In the genomic region with DNA sequence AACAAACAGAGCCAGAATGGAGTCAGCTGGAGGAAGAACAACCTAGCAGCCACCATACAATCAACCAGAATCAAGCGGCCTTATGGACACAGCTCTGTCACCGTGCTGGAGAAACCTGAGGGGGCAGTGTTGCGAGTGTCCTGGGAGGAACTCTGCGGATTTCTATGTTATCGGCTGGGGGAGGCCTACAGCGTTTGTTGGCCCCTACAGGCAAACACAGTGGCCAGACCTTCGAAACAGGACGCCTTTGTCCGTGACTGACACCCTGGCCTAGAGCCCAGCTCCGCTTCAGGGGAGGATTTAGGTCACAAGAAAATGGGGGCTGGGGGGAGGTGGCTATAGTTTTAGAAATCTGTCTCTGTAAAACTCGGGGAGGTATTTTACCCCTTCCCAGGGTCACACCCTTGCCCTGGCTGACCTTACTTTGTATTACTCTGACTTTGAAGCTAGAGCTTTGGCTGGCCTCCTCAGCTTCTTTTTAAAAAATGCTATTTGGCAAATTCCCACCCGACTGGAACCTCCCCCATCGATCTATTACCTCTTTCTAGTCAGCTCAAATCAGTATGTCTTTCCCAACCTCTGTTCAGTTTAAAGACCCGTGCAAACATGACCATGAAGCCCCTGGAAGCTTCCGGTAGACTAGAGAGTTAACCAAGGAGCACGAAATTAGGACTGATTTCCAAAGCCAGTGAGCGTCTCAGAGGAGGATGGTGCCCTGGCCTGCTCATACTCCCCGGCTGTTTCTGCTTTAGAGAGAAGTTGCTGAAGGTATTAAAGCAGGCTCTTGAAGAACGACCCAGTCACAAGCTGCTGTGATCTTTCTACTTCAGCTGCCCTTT, we compare ENCODE assay signal across 10 mouse cellular contexts. TPM values are rescaled to one million over a fixed set of nuclear protein-coding genes. Genes with fewer than 3 reads are reported as not detected.
DNase-seq lines count a peak whose midpoint lies in the region; ATAC-seq and TF ChIP-seq lines count a peak whose summit lies in the region.
"Had no signal": no experiment of that assay in that cellular context is flagged by ENCODE, and none has a peak within 500 bp of the region (broad histone marks: within the 10 kb centered on the region; RNA-seq: fewer than 3 reads in every experiment).

No protein-coding gene starts in this region.

- H3K9ac ChIP-seq in limb, embryonic 13.5 days, result peak overlapping the region; percentile 13; the same call in 1 of the 2 replicates
- no peak overlapping the region for H3K9ac ChIP-seq in midbrain, postnatal 0 days (replicated peaks; ENCODE audit: low read length, poor library complexity, severe bottlenecking)

- H3K4me3 ChIP-seq in limb, embryonic 13.5 days, result peak overlapping the region; percentile 15; the same call in 1 of the 2 replicates
- H3K4me3 ChIP-seq in midbrain, postnatal 0 days (ENCODE audit: low read depth, low read length), result no peak overlapping the region

- ATAC-seq in limb, embryonic 13.5 days (ENCODE audit: low FRiP score, low read depth), result peak; percentile 24; the same call in 1 of the 2 replicates
- ATAC-seq in midbrain, postnatal 0 days (ENCODE audit: low FRiP score), result peak; percentile 62

- peak overlapping the region; percentile 53 for H3K4me2 ChIP-seq in limb, embryonic 13.5 days (replicated peaks)
- no peak overlapping the region for H3K4me2 ChIP-seq in midbrain, postnatal 0 days (ENCODE audit: low read depth, low read length, poor library complexity, severe bottlenecking)

- H3K27ac ChIP-seq in limb, embryonic 13.5 days, result peak overlapping the region; percentile 61
- peak overlapping the region; percentile 69 for H3K27ac ChIP-seq in midbrain, postnatal 0 days (ENCODE audit: low read depth, low read length)

- TF ChIP-seq CTCF in midbrain, postnatal 0 days (IDR thresholded peaks at IDR 0.05), result peak; percentile 73

- no peaks in the 10 kb centered on the region for H3K9me3 ChIP-seq in limb, embryonic 13.5 days
- no peaks in the 10 kb centered on the region for H3K9me3 ChIP-seq in midbrain, postnatal 0 days (ENCODE audit: low read length)

- H3K4me1 ChIP-seq in limb, embryonic 13.5 days, result peaks cover 21% of the 10 kb centered on the region
- 0 out of 2 replicates have a peak, but pooled peaks cover 5% of the 10 kb centered on the region for H3K4me1 ChIP-seq in midbrain, postnatal 0 days (ENCODE audit: insufficient read depth, low read length)

- DNase-seq in adrenal gland, adult (ENCODE audit: inconsistent age in 2 of 2, low spot score in 1 of 2), result peak; percentile 37 to 80
- no peak for DNase-seq in adrenal gland, postnatal 4 days (ENCODE audit: low spot score in 2 of 2)
- DNase-seq in embryo, embryonic 10.5 days (ENCODE audit: low spot score), result peak; percentile 84
- peak; percentile 48 for DNase-seq in heart, adult 8-10 months (ENCODE audit: low spot score)
- peak; percentile 12 for DNase-seq in kidney, adult 11 months
- peak; percentile 86 for DNase-seq in midbrain, postnatal 0 days (ENCODE audit: low spot score)
- DNase-seq in testis, postnatal 14 days (ENCODE audit: low spot score), result peak; percentile 83

- WGBS in limb, embryonic 13.5 days, result 24% methylated on average over 19 of the region's 19 CpGs
- WGBS in midbrain, postnatal 0 days, result 13% methylated on average over 19 of the region's 19 CpGs

- H3K27me3 ChIP-seq in limb, embryonic 13.5 days, result peaks cover 15% of the 10 kb centered on the region
- peaks cover 3% of the 10 kb centered on the region; the same call in 1 of the 2 replicates for H3K27me3 ChIP-seq in midbrain, postnatal 0 days (ENCODE audit: insufficient read depth, low read length)

- H3K36me3 ChIP-seq in limb, embryonic 13.5 days, result no peaks in the 10 kb centered on the region
- no peaks in the 10 kb centered on the region for H3K36me3 ChIP-seq in midbrain, postnatal 0 days (ENCODE audit: insufficient read depth, low read length)

RNA-seq across cellular contexts. Expression of gene Tmem247, which starts 11.6 kb away (rescaled TPM):
- total RNA-seq in adrenal gland, postnatal 4 days (2021), result not detected
- not detected for total RNA-seq in heart, adult 8-10 months (2022)
- not detected in 2 replicates for polyA plus RNA-seq in limb, embryonic 13.5 days (2015; fragmentation: Nextera tagmentation; extraction: Ambion mirVana)
- total RNA-seq in midbrain, postnatal 0 days (2014; rRNA removed), result not detected in 2 replicates
- not detected in 2 replicates for polyA plus RNA-seq in midbrain, postnatal 0 days (2015; fragmentation: Nextera tagmentation; extraction: Ambion mirVana)
- total RNA-seq: hematopoietic stem cell, adult 5-6 weeks had no signal
- polyA plus RNA-seq: C2C12 had no signal

RNA-seq across cellular contexts. Expression of gene Atp6v1e2, which starts 42.2 kb away (rescaled TPM):
- total RNA-seq in adrenal gland, postnatal 4 days (2021), result not detected
- not detected for total RNA-seq in heart, adult 8-10 months (2022)
- polyA plus RNA-seq in limb, embryonic 13.5 days (2015; fragmentation: Nextera tagmentation; extraction: Ambion mirVana), result not detected in 2 replicates
- total RNA-seq in midbrain, postnatal 0 days (2014; rRNA removed), result not detected in 2 replicates
- 0.33 TPM in 1 of 2 replicates, not detected in the other for polyA plus RNA-seq in midbrain, postnatal 0 days (2015; fragmentation: Nextera tagmentation; extraction: Ambion mirVana)
- total RNA-seq: hematopoietic stem cell, adult 5-6 weeks had no signal
- polyA plus RNA-seq: C2C12 had no signal

RNA-seq across cellular contexts. Expression of gene Rhoq, which starts 57.4 kb away (rescaled TPM):
- 10 to 100 TPM; 46.0 to 46.9 TPM for total RNA-seq in adrenal gland, postnatal 4 days (2021)
- 100 to 1,000 TPM; 120 to 141 (median 127) TPM for total RNA-seq in heart, adult 8-10 months (2022)
- 22.1 and 24.6 TPM in 2 replicates for polyA plus RNA-seq in limb, embryonic 13.5 days (2015; fragmentation: Nextera tagmentation; extraction: Ambion mirVana)
- 23.1 and 26.3 TPM in 2 replicates for total RNA-seq in midbrain, postnatal 0 days (2014; rRNA removed)
- 4.3 and 5.1 TPM in 2 replicates for polyA plus RNA-seq in midbrain, postnatal 0 days (2015; fragmentation: Nextera tagmentation; extraction: Ambion mirVana)

Comparison
In these comparisons a context has a peak if more than half of its experiments do, and no peak if none do; other contexts are left out.
1. DNase-seq: peak in adrenal gland, adult (2 of 2), embryo, embryonic 10.5 days (single experiment), heart, adult 8-10 months (single experiment), kidney, adult 11 months (single experiment), midbrain, postnatal 0 days (single experiment) and testis, postnatal 14 days (single experiment); none in adrenal gland, postnatal 4 days (0 of 2).